Mouse (Mus musculus): ENCODE results near the gene 5830411N06Rik. TPM values are rescaled to one million over a fixed set of nuclear protein-coding genes. Genes with fewer than 3 reads are reported as not detected.

5830411N06Rik gene
- polyA plus RNA-seq, 1 experiment = not detected

DNA sequence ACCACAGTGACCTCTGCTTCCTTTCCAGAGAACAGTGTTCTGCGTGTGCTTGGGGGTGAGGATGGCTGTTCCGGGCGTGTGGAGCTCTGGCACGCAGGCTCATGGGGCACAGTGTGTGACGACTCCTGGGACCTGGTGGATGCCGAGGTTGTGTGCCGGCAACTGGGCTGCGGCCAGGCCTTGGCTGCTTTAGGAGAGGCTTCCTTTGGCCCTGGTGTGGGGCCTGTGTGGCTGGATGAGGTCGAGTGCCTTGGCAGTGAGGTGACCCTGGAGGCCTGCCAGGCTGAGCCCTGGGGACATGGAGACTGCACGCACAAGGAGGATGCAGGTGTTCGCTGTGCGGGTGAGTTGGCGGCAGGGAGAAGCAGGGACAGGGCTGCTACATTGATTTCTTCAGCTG is 18.6 kb upstream of the 5830411N06Rik start:
- Histone ChIP-seq H3K36me3 (ENCODE audit: control insufficient read depth, insufficient read depth) (no peaks in the 10 kb centered on the region), H3ac (ENCODE audit: control insufficient read depth, insufficient read length, low read depth) (no peak overlapping the region), H3K79me3 (ENCODE audit: low read depth) (no peaks in the 10 kb centered on the region), H3K79me2 (ENCODE audit: control insufficient read depth, insufficient read depth) (no peaks in the 10 kb centered on the region), H3K4me3 (ENCODE audit: insufficient read depth, poor library complexity, severe bottlenecking) (no peak overlapping the region), H3K27me3 (ENCODE audit: control insufficient read depth, insufficient read depth, insufficient read length) (no peaks in the 10 kb centered on the region)
- no peak for TF ChIP-seq CTCF (IDR thresholded peaks at IDR 0.05; ENCODE audit: control insufficient read depth, insufficient read depth, insufficient read length)
- TF ChIP-seq MAX (IDR thresholded peaks at IDR 0.05) = no peak
- TF ChIP-seq USF1 (IDR thresholded peaks at IDR 0.05; ENCODE audit: low read depth) = no peak
- TF ChIP-seq CEBPB (IDR thresholded peaks at IDR 0.05; ENCODE audit: low read depth) = no peak
- TF ChIP-seq FOSL1 (IDR thresholded peaks at IDR 0.05; ENCODE audit: insufficient read depth, low read length, poor library complexity, severe bottlenecking) = no peak
- no peak for TF ChIP-seq MYOD1 (IDR thresholded peaks at IDR 0.05; ENCODE audit: control insufficient read depth, insufficient read length, low read depth)
- TF ChIP-seq MYOG (IDR thresholded peaks at IDR 0.05; ENCODE audit: control insufficient read depth, extremely low read depth, insufficient read length) = no peak

- Histone ChIP-seq H3ac (ENCODE audit: control insufficient read depth, insufficient read length, low read depth) (no peak overlapping the region), H3K36me3 (ENCODE audit: control insufficient read depth, insufficient read depth) (no peaks in the 10 kb centered on the region), H3K27me3 (ENCODE audit: control insufficient read depth, insufficient read depth, insufficient read length) (no peaks in the 10 kb centered on the region), H3K79me2 (ENCODE audit: control insufficient read depth, insufficient read depth) (no peaks in the 10 kb centered on the region), H3K79me3 (ENCODE audit: low read depth) (no peaks in the 10 kb centered on the region), H3K4me3 (ENCODE audit: insufficient read depth, poor library complexity, severe bottlenecking) (no peak overlapping the region)
- no peak for TF ChIP-seq CEBPB (IDR thresholded peaks at IDR 0.05; ENCODE audit: low read depth)
- TF ChIP-seq MAX (IDR thresholded peaks at IDR 0.05) = no peak
- TF ChIP-seq CTCF (IDR thresholded peaks at IDR 0.05; ENCODE audit: control insufficient read depth, insufficient read depth, insufficient read length) = no peak
- no peak for TF ChIP-seq MYOD1 (IDR thresholded peaks at IDR 0.05; ENCODE audit: control insufficient read depth, insufficient read length, low read depth)
- TF ChIP-seq MYOG (IDR thresholded peaks at IDR 0.05; ENCODE audit: control insufficient read depth, extremely low read depth, insufficient read length) = no peak
- no peak for TF ChIP-seq USF1 (IDR thresholded peaks at IDR 0.05; ENCODE audit: low read depth)
- no peak for TF ChIP-seq FOSL1 (IDR thresholded peaks at IDR 0.05; ENCODE audit: insufficient read depth, low read length, poor library complexity, severe bottlenecking)
Measured at GRCm38 (mm10) chr7:140231026-140231425, 16.1 kb upstream of the 5830411N06Rik start.

DNA sequence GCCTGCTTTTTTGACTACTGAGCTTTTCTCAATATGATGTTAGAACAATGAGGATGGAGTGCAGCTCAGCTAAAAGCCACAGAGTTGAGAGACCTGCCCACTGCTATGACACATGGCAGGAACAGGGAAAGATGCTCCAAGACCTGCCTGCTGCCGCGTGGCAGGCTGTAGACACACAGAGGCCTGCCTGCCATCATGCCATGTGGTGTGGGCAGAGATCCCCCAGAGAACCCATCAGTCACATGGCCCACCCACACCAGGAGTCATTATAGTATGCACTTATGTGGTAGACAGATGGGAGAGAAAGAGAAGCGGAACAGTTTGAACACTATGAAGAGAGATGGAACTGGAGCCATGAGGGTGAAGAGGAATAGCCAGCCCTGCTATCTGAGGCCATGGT is 13.4 kb upstream of the 5830411N06Rik start:
- H3K27me3 ChIP-seq (ENCODE audit: control insufficient read depth, insufficient read depth, insufficient read length) = no peaks in the 10 kb centered on the region
- no peaks in the 10 kb centered on the region for H3K79me3 ChIP-seq (ENCODE audit: low read depth)
- H3K36me3 ChIP-seq (ENCODE audit: control insufficient read depth, insufficient read depth) = no peaks in the 10 kb centered on the region
- H3K79me2 ChIP-seq (ENCODE audit: control insufficient read depth, insufficient read depth) = no peaks in the 10 kb centered on the region
- H3ac ChIP-seq (ENCODE audit: control insufficient read depth, insufficient read length, low read depth) = no peak overlapping the region
- no peak for TF ChIP-seq MYOG (IDR thresholded peaks at IDR 0.05; ENCODE audit: control insufficient read depth, extremely low read depth, insufficient read length)
- TF ChIP-seq CTCF (IDR thresholded peaks at IDR 0.05; ENCODE audit: control insufficient read depth, insufficient read depth, insufficient read length) = no peak
- TF ChIP-seq USF1 (IDR thresholded peaks at IDR 0.05; ENCODE audit: low read depth) = no peak
- no peak for TF ChIP-seq FOSL1 (IDR thresholded peaks at IDR 0.05; ENCODE audit: insufficient read depth, low read length, poor library complexity, severe bottlenecking)
- no peak for TF ChIP-seq MYOD1 (IDR thresholded peaks at IDR 0.05; ENCODE audit: control insufficient read depth, insufficient read length, low read depth)
- no peak for TF ChIP-seq MAX (IDR thresholded peaks at IDR 0.05)
- TF ChIP-seq CEBPB (IDR thresholded peaks at IDR 0.05; ENCODE audit: low read depth) = no peak
- H3K4me3 ChIP-seq (ENCODE audit: insufficient read depth, poor library complexity, severe bottlenecking) = no peak overlapping the region

DNA sequence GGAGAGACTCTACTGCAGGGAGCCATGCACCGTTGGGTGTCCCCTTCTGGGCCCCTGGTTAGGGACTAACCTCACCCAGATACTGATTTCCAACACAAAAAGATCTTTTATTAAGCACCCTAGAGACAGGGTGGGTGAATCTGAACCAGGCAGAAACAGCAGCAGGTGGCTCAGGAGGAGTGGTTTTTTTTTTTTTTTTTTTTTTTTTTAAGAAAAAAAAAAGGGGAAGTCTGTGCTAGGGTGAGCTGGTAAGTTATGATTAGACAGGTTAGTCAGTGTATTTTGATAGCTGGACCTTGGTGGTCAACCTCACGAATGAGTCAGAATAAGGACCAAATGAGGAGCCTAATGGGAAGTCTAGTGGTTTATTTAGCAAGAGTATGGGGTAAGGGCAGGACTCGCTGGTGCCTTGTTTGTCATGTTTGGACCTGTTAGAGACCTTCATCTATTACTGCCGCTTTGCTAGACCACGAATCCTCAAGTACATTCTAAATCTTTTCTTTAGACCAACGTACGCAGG is 6.8 kb downstream of the 5830411N06Rik start:
- no peaks in the 10 kb centered on the region for H3K27me3 ChIP-seq (ENCODE audit: control insufficient read depth, insufficient read depth, insufficient read length)
- no peak overlapping the region for H3ac ChIP-seq (ENCODE audit: control insufficient read depth, insufficient read length, low read depth)
- H3K79me2 ChIP-seq (ENCODE audit: control insufficient read depth, insufficient read depth) = no peaks in the 10 kb centered on the region
- no peak overlapping the region for H3K4me3 ChIP-seq (ENCODE audit: insufficient read depth, poor library complexity, severe bottlenecking)
- no peaks in the 10 kb centered on the region for H3K79me3 ChIP-seq (ENCODE audit: low read depth)
- TF ChIP-seq CEBPB (IDR thresholded peaks at IDR 0.05; ENCODE audit: low read depth) (peak; percentile 49), MYOD1 (IDR thresholded peaks at IDR 0.05; ENCODE audit: control insufficient read depth, insufficient read length, low read depth) (peak; percentile 41), MAX (IDR thresholded peaks at IDR 0.05) (no peak)
- H3K36me3 ChIP-seq (ENCODE audit: control insufficient read depth, insufficient read depth) = no peaks in the 10 kb centered on the region

- no peak overlapping the region for H3ac ChIP-seq (ENCODE audit: control insufficient read depth, insufficient read length, low read depth)
- no peaks in the 10 kb centered on the region for H3K36me3 ChIP-seq (ENCODE audit: control insufficient read depth, insufficient read depth)
- no peaks in the 10 kb centered on the region for H3K79me2 ChIP-seq (ENCODE audit: control insufficient read depth, insufficient read depth)
- TF ChIP-seq USF1 (IDR thresholded peaks at IDR 0.05; ENCODE audit: low read depth) (no peak), FOSL1 (IDR thresholded peaks at IDR 0.05; ENCODE audit: insufficient read depth, low read length, poor library complexity, severe bottlenecking) (no peak), CEBPB (IDR thresholded peaks at IDR 0.05; ENCODE audit: low read depth) (no peak), MYOG (IDR thresholded peaks at IDR 0.05; ENCODE audit: control insufficient read depth, extremely low read depth, insufficient read length) (no peak), MYOD1 (IDR thresholded peaks at IDR 0.05; ENCODE audit: control insufficient read depth, insufficient read length, low read depth) (no peak), MAX (IDR thresholded peaks at IDR 0.05) (no peak), CTCF (IDR thresholded peaks at IDR 0.05; ENCODE audit: control insufficient read depth, insufficient read depth, insufficient read length) (no peak)
- no peaks in the 10 kb centered on the region for H3K79me3 ChIP-seq (ENCODE audit: low read depth)
- H3K27me3 ChIP-seq (ENCODE audit: control insufficient read depth, insufficient read depth, insufficient read length) = no peaks in the 10 kb centered on the region
- H3K4me3 ChIP-seq (ENCODE audit: insufficient read depth, poor library complexity, severe bottlenecking) = no peak overlapping the region
Measured at GRCm38 (mm10) chr7:140295746-140296145, 48.7 kb downstream of the 5830411N06Rik start.

DNA sequence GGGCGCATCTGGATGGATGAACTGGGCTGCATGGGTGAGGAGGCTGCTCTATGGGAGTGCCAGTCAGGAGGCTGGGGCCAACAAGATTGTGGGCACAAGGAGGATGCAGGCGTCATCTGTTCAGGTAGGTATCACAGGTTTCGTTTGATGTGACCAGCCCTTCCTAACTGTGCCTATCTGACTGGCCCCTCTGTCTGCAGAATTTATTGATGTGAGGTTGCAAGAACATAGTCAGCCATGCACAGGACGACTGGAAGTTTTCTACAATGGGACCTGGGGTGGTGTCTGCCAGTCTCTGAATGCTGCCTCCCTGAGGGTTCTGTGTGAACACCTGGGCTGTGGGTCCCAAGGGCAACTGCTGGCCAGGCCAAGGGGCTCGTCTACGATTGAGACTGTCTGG is 49.8 kb downstream of the 5830411N06Rik start:
- Histone ChIP-seq H3K36me3 (ENCODE audit: control insufficient read depth, insufficient read depth) (no peaks in the 10 kb centered on the region), H3K4me3 (ENCODE audit: insufficient read depth, poor library complexity, severe bottlenecking) (no peak overlapping the region), H3K27me3 (ENCODE audit: control insufficient read depth, insufficient read depth, insufficient read length) (no peaks in the 10 kb centered on the region), H3K79me2 (ENCODE audit: control insufficient read depth, insufficient read depth) (no peaks in the 10 kb centered on the region), H3ac (ENCODE audit: control insufficient read depth, insufficient read length, low read depth) (no peak overlapping the region), H3K79me3 (ENCODE audit: low read depth) (no peaks in the 10 kb centered on the region)
- TF ChIP-seq MAX (IDR thresholded peaks at IDR 0.05) = no peak
- TF ChIP-seq MYOG (IDR thresholded peaks at IDR 0.05; ENCODE audit: control insufficient read depth, extremely low read depth, insufficient read length) = no peak
- TF ChIP-seq FOSL1 (IDR thresholded peaks at IDR 0.05; ENCODE audit: insufficient read depth, low read length, poor library complexity, severe bottlenecking) = no peak
- no peak for TF ChIP-seq MYOD1 (IDR thresholded peaks at IDR 0.05; ENCODE audit: control insufficient read depth, insufficient read length, low read depth)
- no peak for TF ChIP-seq CTCF (IDR thresholded peaks at IDR 0.05; ENCODE audit: control insufficient read depth, insufficient read depth, insufficient read length)
- no peak for TF ChIP-seq USF1 (IDR thresholded peaks at IDR 0.05; ENCODE audit: low read depth)
- no peak for TF ChIP-seq CEBPB (IDR thresholded peaks at IDR 0.05; ENCODE audit: low read depth)

All from C2C12 (cell line).